Mouse (Mus musculus) yolk sac, embryonic 10.5 days (tissue): ENCODE measurements around the gene Hfe.
A peak's percentile ranks its signal among the peaks of the same experiment; 100 is the strongest.

Source experiments
- DNase-seq: peaks from one replicate; pipeline ENCODE4 v3.0.0-alpha.2; 2017; ENCODE audit warnings: low spot score

Gene Hfe

GRCm38 (mm10) chr13:23685966-23686365, 24.7 kb downstream of the Hfe start:
- no peak for DNase-seq

- peak; percentile 71 for DNase-seq
Measured at GRCm38 (mm10) chr13:23685121-23685861, 25.4 kb downstream of the Hfe start.

GRCm38 (mm10) chr13:23684295-23684945, 26.2 kb downstream of the Hfe start:
- peak; percentile 79 for DNase-seq

- DNase-seq, result peak; percentile 95
Measured at GRCm38 (mm10) chr13:23683755-23684281, 26.8 kb downstream of the Hfe start, which contains the start of the genes Hist1h2ac and Hist1h2bc. Gene Hist1h2ac, minus strand, starts transcription at chr13:23683948. Gene Hist1h2bc, plus strand, starts transcription at chr13:23684199.

GRCm38 (mm10) chr13:23682947-23683754, 27.5 kb downstream of the Hfe start:
- DNase-seq, result peak; percentile 42

- no peak for DNase-seq
Measured at GRCm38 (mm10) chr13:23682623-23682946, 28.1 kb downstream of the Hfe start.

- peak; percentile 17 for DNase-seq
Measured at GRCm38 (mm10) chr13:23681990-23682582, 28.6 kb downstream of the Hfe start.

GRCm38 (mm10) chr13:23662536-23662935, 48.1 kb downstream of the Hfe start:
- DNase-seq, result no peak

- DNase-seq, result no peak
Measured at GRCm38 (mm10) chr13:23659636-23660366, 50.9 kb downstream of the Hfe start.
